8 mouse cellular contexts compared by ENCODE assay signal in genomic region chr17:87796881-87797416, GRCm38 (mm10). TPM values are rescaled to one million over a fixed set of nuclear protein-coding genes. Genes with fewer than 3 reads are reported as not detected.
DNase-seq lines count a peak whose midpoint lies in the region; ATAC-seq and TF ChIP-seq lines count a peak whose summit lies in the region.

No protein-coding gene starts in this region.

- peak; percentile 9 for DNase-seq in kidney, postnatal 10 days
- DNase-seq in kidney, adult 8-10 months = no peak
- peak; percentile 59 for DNase-seq in cerebellum, adult 8-10 months
- peak; percentile 13 for DNase-seq in stomach, postnatal 0 days (ENCODE audit: low spot score)
- DNase-seq in frontal cortex, postnatal 14 days (ENCODE audit: low spot score in 2 of 2) = no peak
- no peak for DNase-seq in ovary, postnatal 10 days (ENCODE audit: low spot score)

- H3K36me3 ChIP-seq in forebrain, embryonic 13.5 days (ENCODE audit: poor library complexity, severe bottlenecking) = no peaks in the 10 kb centered on the region
- no peaks in the 10 kb centered on the region for H3K36me3 ChIP-seq in liver, embryonic 15.5 days (replicated peaks)
- no peaks in the 10 kb centered on the region for H3K36me3 ChIP-seq in stomach, postnatal 0 days (ENCODE audit: control insufficient read depth, insufficient read depth, low read length)

- H3K9me3 ChIP-seq in forebrain, embryonic 13.5 days (replicated peaks) = no peaks in the 10 kb centered on the region
- no peaks in the 10 kb centered on the region for H3K9me3 ChIP-seq in liver, embryonic 15.5 days (replicated peaks)
- no peaks in the 10 kb centered on the region for H3K9me3 ChIP-seq in stomach, postnatal 0 days (ENCODE audit: control insufficient read depth, low read length)

- peaks cover 32% of the 10 kb centered on the region for H3K4me1 ChIP-seq in forebrain, embryonic 13.5 days
- peaks cover 15% of the 10 kb centered on the region for H3K4me1 ChIP-seq in liver, embryonic 15.5 days (replicated peaks)
- H3K4me1 ChIP-seq in stomach, postnatal 0 days (replicated peaks; ENCODE audit: control insufficient read depth, insufficient read depth) = 0 out of 2 replicates have a peak, but pooled peaks cover 5% of the 10 kb centered on the region

- no peak for TF ChIP-seq EP300 in stomach, postnatal 0 days (optimal IDR thresholded peaks at IDR 0.05)

- H3K9ac ChIP-seq in forebrain, embryonic 13.5 days = peak overlapping the region; percentile 61
- H3K9ac ChIP-seq in liver, embryonic 15.5 days = no peak overlapping the region
- no peak overlapping the region for H3K9ac ChIP-seq in stomach, postnatal 0 days (ENCODE audit: low read length)

- H3K4me3 ChIP-seq in forebrain, embryonic 13.5 days = peak overlapping the region; percentile 53
- peak overlapping the region; percentile 45 for H3K4me3 ChIP-seq in liver, embryonic 15.5 days (replicated peaks)
- peak overlapping the region; percentile 38 for H3K4me3 ChIP-seq in stomach, postnatal 0 days (ENCODE audit: low read depth, low read length)

- peak overlapping the region; percentile 95 for H3K4me2 ChIP-seq in forebrain, embryonic 13.5 days
- H3K4me2 ChIP-seq in liver, embryonic 15.5 days = peak overlapping the region; percentile 62
- H3K4me2 ChIP-seq in stomach, postnatal 0 days (replicated peaks; ENCODE audit: low read depth) = peak overlapping the region; percentile 54

- WGBS in forebrain, embryonic 13.5 days = under 1% methylated on average over 41 of the region's 72 CpGs
- 1% methylated on average over 72 of the region's 72 CpGs for WGBS in liver, embryonic 15.5 days (ENCODE audit: insufficient replicate concordance)
- WGBS in stomach, postnatal 0 days = 2% methylated on average over 69 of the region's 72 CpGs

- no peak for TF ChIP-seq CTCF in stomach, postnatal 0 days (IDR thresholded peaks at IDR 0.05; ENCODE audit: low read depth)

- peaks cover 73% of the 10 kb centered on the region for H3K27me3 ChIP-seq in forebrain, embryonic 13.5 days
- H3K27me3 ChIP-seq in liver, embryonic 15.5 days = peaks cover 56% of the 10 kb centered on the region
- H3K27me3 ChIP-seq in stomach, postnatal 0 days (ENCODE audit: control insufficient read depth, insufficient read depth, low read length) = peaks cover 34% of the 10 kb centered on the region; the same call in 1 of the 2 replicates

- peak; percentile 66; the same call in 1 of the 2 replicates for ATAC-seq in forebrain, embryonic 13.5 days
- no peak for ATAC-seq in liver, embryonic 15.5 days (ENCODE audit: insufficient read depth)
- no peak for ATAC-seq in stomach, postnatal 0 days (ENCODE audit: low FRiP score, low TSS enrichment)

- H3K27ac ChIP-seq in forebrain, embryonic 13.5 days = no peak overlapping the region
- H3K27ac ChIP-seq in liver, embryonic 15.5 days (replicated peaks) = no peak overlapping the region
- no peak overlapping the region for H3K27ac ChIP-seq in stomach, postnatal 0 days (replicated peaks)

RNA-seq across cellular contexts. Expression of gene Kcnk12, which starts 0.8 kb away (rescaled TPM):
- 0.40 and 0.54 TPM in 2 replicates for polyA plus RNA-seq in forebrain, embryonic 13.5 days (2015; fragmentation: Nextera tagmentation; extraction: Ambion mirVana)
- polyA plus RNA-seq in liver, embryonic 15.5 days (2015; fragmentation: Nextera tagmentation; extraction: Ambion mirVana) = 0.70 and 0.76 TPM in 2 replicates
- polyA plus RNA-seq in stomach, postnatal 0 days (2015; fragmentation: Nextera tagmentation; extraction: Ambion mirVana) = 0.10 and 0.15 TPM in 2 replicates

Comparison
In these comparisons a context has a peak if more than half of its experiments do, and no peak if none do; other contexts are left out.
1. DNase-seq: peak in kidney, postnatal 10 days (single experiment), cerebellum, adult 8-10 months (single experiment) and stomach, postnatal 0 days (single experiment); none in kidney, adult 8-10 months (0 of 2), frontal cortex, postnatal 14 days (0 of 2) and ovary, postnatal 10 days (single experiment).
2. Peak in every context shown above with its lines, with median percentiles within 50 percentile points of each other: H3K4me2 ChIP-seq and H3K4me3 ChIP-seq.